Mouse (Mus musculus): ENCODE measurements around the gene Coa4.

Gene Coa4

DNA sequence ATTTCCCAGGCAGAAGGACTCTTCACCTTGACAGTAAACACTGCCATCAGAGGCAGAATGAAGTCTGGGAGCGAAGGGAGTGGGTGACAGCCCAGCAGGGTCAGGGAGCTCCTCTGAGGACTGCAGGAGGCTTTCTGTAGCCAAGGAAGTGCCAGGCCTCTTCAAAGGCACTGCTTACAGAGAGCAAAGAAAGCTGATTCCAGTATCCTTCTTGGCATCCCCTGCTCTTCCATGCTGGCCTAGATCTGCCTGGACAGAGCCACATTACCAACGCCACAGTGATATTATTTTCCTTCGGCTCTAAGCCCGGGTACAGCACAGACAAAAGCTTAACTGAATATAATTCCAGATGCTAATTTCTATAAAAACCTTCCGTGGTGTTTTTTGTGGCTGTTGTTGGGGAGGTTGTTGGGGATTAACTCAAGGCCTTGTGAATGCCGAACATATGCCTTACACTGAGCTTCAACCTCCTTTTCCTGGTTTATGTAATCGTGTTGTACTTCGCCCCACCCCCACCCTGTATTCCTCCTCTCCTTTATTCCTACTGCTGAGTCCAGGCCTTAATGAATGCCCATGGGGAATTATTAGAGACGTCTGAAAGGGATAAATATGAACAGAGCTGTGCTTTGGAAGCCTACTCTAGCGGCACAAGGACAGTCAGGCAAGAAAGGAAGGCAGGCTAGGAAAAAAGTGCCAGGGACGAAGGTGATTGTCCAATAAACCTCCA is 25.2 kb downstream of the Coa4 start:
- no peak for DNase-seq (ENCODE audit: low read depth, low spot score)

DNA sequence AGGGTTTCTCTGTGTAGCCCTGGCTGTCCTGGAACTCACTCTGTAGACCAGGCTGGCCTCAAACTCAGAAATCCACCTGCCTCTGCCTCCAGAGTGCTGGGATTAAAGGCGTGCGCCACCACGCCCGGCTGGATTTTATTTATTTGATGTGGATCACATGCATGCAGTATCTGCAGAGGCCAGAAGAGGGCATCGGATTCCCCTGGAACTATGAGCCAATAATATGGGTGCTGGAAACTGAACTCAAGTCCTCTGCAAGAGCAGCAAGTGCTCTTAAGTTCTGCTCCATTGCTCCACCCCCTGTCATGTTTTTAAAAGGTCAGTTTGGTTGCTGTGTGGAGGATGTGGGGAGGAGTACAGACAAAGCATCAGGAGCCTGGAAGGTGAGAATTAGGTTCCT is 30.4 kb downstream of the Coa4 start:
- DNase-seq (ENCODE audit: low read depth, low spot score) = peak; percentile 36

DNA sequence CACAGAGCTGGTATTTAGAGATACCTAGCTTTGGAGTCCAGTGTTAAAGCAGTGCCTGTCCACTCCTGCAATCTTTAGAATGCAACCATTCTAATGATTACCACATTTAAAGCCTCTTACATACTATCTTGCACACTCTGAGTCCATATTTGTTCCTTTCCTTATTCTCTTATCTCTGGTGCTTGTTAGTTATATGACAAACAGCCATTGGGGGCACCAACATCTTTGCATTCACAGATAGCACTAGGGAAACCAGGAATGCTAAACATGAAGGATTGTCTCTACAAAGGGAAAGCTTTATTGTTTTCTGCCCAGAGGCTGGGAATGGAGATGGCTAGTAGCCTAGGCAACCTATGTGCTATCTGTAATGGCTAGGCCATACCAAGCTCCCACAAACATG is 33.0 kb downstream of the Coa4 start:
- no peak for DNase-seq (ENCODE audit: low read depth, low spot score)

- no peak for DNase-seq (ENCODE audit: low read depth, low spot score)
Measured at GRCm38 (mm10) chr7:100570930-100571715, 34.3 kb downstream of the Coa4 start.

- DNase-seq (ENCODE audit: low read depth, low spot score) = no peak
Measured at GRCm38 (mm10) chr7:100572061-100572460, 35.2 kb downstream of the Coa4 start.

- no peak for DNase-seq (ENCODE audit: low read depth, low spot score)
Measured at GRCm38 (mm10) chr7:100572704-100573103, 35.8 kb downstream of the Coa4 start.

DNA sequence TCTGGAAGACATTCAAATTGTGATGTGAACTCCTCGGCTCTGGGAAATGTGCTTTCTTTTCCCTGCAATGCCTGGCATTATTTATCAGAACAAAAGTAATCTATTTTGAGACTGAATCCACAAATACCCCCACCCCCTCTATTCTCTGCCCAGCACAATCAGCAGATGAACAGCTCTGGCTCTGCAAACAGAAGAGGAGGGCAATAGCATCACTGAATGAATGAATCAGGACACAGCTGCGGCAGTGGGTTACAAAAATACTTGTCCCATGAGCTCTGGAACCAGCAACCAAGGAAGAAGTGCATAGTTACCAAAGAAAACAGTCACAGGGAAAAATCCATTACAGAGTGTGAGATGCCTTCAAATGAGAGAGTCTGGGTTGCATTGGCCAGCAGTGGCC is 41.9 kb downstream of the Coa4 start:
- DNase-seq (ENCODE audit: low read depth, low spot score) = no peak

- no peak for DNase-seq (ENCODE audit: low read depth, low spot score)
Measured at GRCm38 (mm10) chr7:100582235-100582634, 45.4 kb downstream of the Coa4 start.

DNA sequence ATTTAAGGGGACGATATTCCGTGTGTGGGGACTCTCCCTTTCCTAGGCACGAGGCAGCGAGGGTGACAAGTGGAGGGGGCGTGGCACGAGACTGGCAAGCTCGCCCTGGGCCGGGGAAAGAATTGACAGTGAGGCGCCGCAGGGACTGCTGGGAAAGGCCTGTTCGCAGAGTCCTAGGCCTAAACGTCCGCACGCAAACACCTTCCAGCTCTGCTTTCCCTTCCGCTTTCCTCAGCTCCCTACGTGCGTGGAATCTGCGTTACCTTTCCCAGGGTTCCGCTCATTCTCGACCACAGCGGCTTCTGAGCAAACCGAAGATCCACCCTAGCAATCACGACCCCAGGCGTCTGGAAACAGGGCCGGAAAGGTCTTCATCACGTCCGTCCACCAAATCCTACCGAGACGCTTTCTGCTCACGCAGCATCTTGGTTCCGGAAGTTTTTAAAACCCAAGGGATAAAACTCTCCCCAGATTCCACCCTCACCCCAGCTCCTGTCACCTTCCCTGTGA is 45.9 kb downstream of the Coa4 start:
- peak; percentile 76 for DNase-seq (ENCODE audit: low read depth, low spot score)

DNA sequence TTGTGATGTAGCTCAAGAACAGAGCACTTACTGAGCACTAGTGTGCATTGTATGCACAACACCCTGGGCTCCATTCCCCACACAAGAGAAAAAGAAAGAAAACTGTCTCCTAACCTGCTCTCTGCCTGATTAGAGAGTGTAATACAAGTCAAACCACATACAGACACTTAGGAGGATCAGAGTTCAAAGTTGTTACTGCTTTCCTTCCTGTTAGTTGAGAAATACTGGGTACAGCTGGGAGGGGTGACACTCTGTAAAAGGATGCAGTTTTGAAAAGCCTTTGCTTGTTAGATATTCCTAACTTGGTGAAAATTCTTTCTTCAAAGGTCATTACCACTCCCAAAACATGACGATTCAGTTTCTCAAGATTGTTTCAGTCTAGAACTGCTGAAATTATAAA is 52.9 kb downstream of the Coa4 start:
- no peak for DNase-seq (ENCODE audit: low read depth, low spot score)

Data from WW6 (cell line).